Mouse (Mus musculus) kidney, adult 2 months (tissue): ENCODE results near the gene Dennd5b. TPM values are rescaled to one million over a fixed set of nuclear protein-coding genes. Genes with fewer than 3 reads are reported as not detected.

ENCODE experiments used
- DNase-seq: peaks from one replicate; pipeline ENCODE4 v3.0.0; 2021
- H3K27ac ChIP-seq: fragments of 200-500 bp; 2 replicates; pipeline ENCODE4 v1.5.1; 2012; ENCODE audit warnings: low read depth, low read length, control low read depth, inconsistent platforms; ENCODE audit not compliant: insufficient read depth
- H3K27me3 ChIP-seq: fragments of 200-500 bp; replicated peaks from 2 replicates; pipeline ENCODE4 v1.6.1; 2012; ENCODE audit warnings: mild to moderate bottlenecking, moderate library complexity, low read length, inconsistent platforms; ENCODE audit not compliant: control insufficient read depth, insufficient read depth
- H3K36me3 ChIP-seq: fragments of 200-500 bp; 2 replicates; pipeline ENCODE4 v1.6.1; 2012; ENCODE audit warnings: mild to moderate bottlenecking, moderate library complexity, low read length, inconsistent platforms; ENCODE audit not compliant: control insufficient read depth, insufficient read depth
- H3K4me1 ChIP-seq: fragments of 200-500 bp; 2 replicates; pipeline ENCODE4 v1.6.1; 2011; ENCODE audit warnings: low read length; ENCODE audit not compliant: control insufficient read depth, insufficient read depth
- H3K4me3 ChIP-seq: fragments of 200-500 bp; 2 replicates; pipeline ENCODE4 v1.5.1; 2011; ENCODE audit warnings: mild to moderate bottlenecking, low read depth, low read length, control low read depth; ENCODE audit not compliant: insufficient read depth
- CTCF ChIP-seq: fragments of 200-500 bp; conservative IDR thresholded peaks from 2 replicates; pipeline ENCODE4 v1.5.1; 2011; ENCODE audit warnings: low read depth, mild to moderate bottlenecking, control low read depth, low read length, moderate library complexity, mixed read lengths; ENCODE audit not compliant: insufficient read depth, insufficient read length
- POLR2A ChIP-seq: fragments of 200-500 bp; IDR thresholded peaks from one replicate; pipeline ENCODE4 v1.6.1; 2011; ENCODE audit warnings: low read depth, low read length, control low read depth
- WGBS: fragments of 180-500 bp; shearing (Covaris S2); methylation state at CpG from one replicate; pipeline ENCODE4 v1.1.7; 2018; 5-methylcytosine and 5-hydroxymethylcytosine counted together
- polyA plus RNA-seq: library from polyadenylated mRNA; depleted of rRNA; stranded (reverse); fragments of >200 nt; gene quantifications from 2 replicates; pipeline ENCODE4 v1.2.3, GENCODE M21; 2012

The Dennd5b gene
- polyA plus RNA-seq, 1 experiment: 6.4 TPM

GRCm38 (mm10) chr6:149092406-149092805 is 9.1 kb downstream of the Dennd5b start:
- H3K27me3 ChIP-seq: no peaks in the 10 kb centered on the region
- no peak overlapping the region for H3K4me3 ChIP-seq
- peaks cover 6% of the 10 kb centered on the region; the same call in 1 of the 2 replicates for H3K4me1 ChIP-seq
- TF ChIP-seq POLR2A (no peak), CTCF (no peak)
- 96% methylated on average over 6 of the region's 6 CpGs for WGBS
- DNase-seq: no peak
- no peaks in the 10 kb centered on the region for H3K36me3 ChIP-seq
- H3K27ac ChIP-seq: no peak overlapping the region

- H3K27ac ChIP-seq: no peak overlapping the region
- no peaks in the 10 kb centered on the region for H3K4me1 ChIP-seq
- no peaks in the 10 kb centered on the region; the same call in 1 of the 2 replicates for H3K36me3 ChIP-seq
- TF ChIP-seq CTCF (no peak), POLR2A (no peak)
- WGBS: 95% methylated on average over 1 of the region's 1 CpGs
- no peak overlapping the region for H3K4me3 ChIP-seq
- no peaks in the 10 kb centered on the region for H3K27me3 ChIP-seq
- DNase-seq: no peak
These were observed 24.2 kb downstream of the Dennd5b start for GRCm38 (mm10) chr6:149077136-149077808.

GRCm38 (mm10) chr6:149073854-149074253 is 27.6 kb downstream of the Dennd5b start:
- no peak overlapping the region for H3K27ac ChIP-seq
- 96% methylated on average over 4 of the region's 4 CpGs for WGBS
- peaks cover 3% of the 10 kb centered on the region; the same call in 1 of the 2 replicates for H3K4me1 ChIP-seq
- no peaks in the 10 kb centered on the region; the same call in 1 of the 2 replicates for H3K36me3 ChIP-seq
- H3K27me3 ChIP-seq: no peaks in the 10 kb centered on the region
- DNase-seq: no peak
- H3K4me3 ChIP-seq: no peak overlapping the region
- TF ChIP-seq POLR2A (no peak), CTCF (no peak)

GRCm38 (mm10) chr6:149072873-149073272 is 28.6 kb downstream of the Dennd5b start:
- TF ChIP-seq POLR2A (no peak), CTCF (no peak)
- Histone ChIP-seq H3K27ac (no peak overlapping the region), H3K27me3 (no peaks in the 10 kb centered on the region), H3K4me1 (peaks cover 4% of the 10 kb centered on the region; the same call in 1 of the 2 replicates), H3K4me3 (no peak overlapping the region), H3K36me3 (no peaks in the 10 kb centered on the region; the same call in none of the 2 replicates)
- 89% methylated on average over 3 of the region's 3 CpGs for WGBS
- DNase-seq: no peak

DNA sequence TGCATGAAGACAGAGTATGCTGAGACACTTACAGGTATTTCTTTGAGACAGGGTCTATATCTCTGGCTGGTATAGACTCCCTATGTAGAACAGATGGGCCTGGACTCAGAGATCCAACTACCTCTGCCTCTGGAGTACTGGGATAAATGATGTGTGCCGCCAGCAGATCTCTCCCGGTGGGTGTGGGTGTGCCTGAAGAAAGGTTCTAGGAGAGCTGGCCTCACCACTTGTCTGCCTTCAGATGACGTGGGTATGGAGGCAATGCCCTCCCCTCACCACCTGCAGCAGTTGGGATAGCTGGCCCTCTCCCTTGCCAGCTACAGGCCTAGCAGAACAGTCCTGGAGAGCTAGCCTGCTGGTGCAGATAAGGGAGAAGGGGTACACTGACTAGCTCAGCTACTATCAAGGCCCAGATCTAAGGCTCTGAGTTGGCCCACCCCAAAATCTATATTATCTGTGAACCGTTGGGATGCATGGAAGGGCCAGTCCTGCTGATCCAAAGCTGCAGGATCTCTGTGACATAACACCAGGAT is 30.8 kb downstream of the Dennd5b start:
- Histone ChIP-seq H3K4me3 (no peak overlapping the region), H3K27me3 (no peaks in the 10 kb centered on the region), H3K36me3 (no peaks in the 10 kb centered on the region; the same call in none of the 2 replicates), H3K4me1 (peaks cover 7% of the 10 kb centered on the region; the same call in 1 of the 2 replicates), H3K27ac (no peak overlapping the region)
- TF ChIP-seq CTCF (no peak), POLR2A (no peak)
- no peak for DNase-seq
- WGBS: 79% methylated on average over 4 of the region's 4 CpGs

GRCm38 (mm10) chr6:149063382-149063781 is 38.1 kb downstream of the Dennd5b start:
- DNase-seq: no peak
- Histone ChIP-seq H3K27me3 (no peaks in the 10 kb centered on the region), H3K36me3 (peaks cover 4% of the 10 kb centered on the region), H3K4me1 (peaks cover 9% of the 10 kb centered on the region; the same call in 1 of the 2 replicates), H3K4me3 (no peak overlapping the region), H3K27ac (no peak overlapping the region)
- no peak for TF ChIP-seq POLR2A
- no peak for TF ChIP-seq CTCF

- Histone ChIP-seq H3K36me3 (peaks cover 4% of the 10 kb centered on the region), H3K27ac (no peak overlapping the region), H3K4me1 (peaks cover 5% of the 10 kb centered on the region; the same call in 1 of the 2 replicates), H3K4me3 (no peak overlapping the region), H3K27me3 (no peaks in the 10 kb centered on the region)
- no peak for DNase-seq
- WGBS: 78% methylated on average over 5 of the region's 5 CpGs
- no peak for TF ChIP-seq CTCF
- TF ChIP-seq POLR2A: no peak
These were observed 40.7 kb downstream of the Dennd5b start for GRCm38 (mm10) chr6:149060670-149061387.
